Mouse (Mus musculus) cerebellum, adult 11 months (tissue): Measurements from ENCODE around the gene Usp20.

Experiments
- DNase-seq: peaks from one replicate; pipeline ENCODE4 v3.0.0; 2022

The Usp20 gene

DNA sequence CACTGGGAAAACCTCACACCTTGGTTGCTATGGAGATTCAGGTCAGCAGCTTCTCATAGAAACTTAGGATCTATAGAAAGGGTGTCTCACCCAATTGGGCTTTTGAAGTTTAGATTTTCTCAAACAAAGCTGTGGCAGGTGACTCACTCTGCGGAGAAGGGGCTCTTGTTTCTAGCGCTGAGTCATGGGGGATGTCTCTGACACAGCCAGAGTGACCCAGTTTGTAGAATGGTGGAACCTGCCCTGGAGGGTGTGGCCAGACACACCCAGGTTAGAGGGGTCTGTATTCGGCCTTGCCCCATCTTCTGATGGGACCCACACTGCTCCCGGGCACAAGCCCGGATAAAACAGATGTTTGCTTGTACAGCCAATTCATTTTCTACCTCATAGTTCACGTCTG lies 60.8 kb downstream of the Usp20 start:
- DNase-seq: no peak

DNA sequence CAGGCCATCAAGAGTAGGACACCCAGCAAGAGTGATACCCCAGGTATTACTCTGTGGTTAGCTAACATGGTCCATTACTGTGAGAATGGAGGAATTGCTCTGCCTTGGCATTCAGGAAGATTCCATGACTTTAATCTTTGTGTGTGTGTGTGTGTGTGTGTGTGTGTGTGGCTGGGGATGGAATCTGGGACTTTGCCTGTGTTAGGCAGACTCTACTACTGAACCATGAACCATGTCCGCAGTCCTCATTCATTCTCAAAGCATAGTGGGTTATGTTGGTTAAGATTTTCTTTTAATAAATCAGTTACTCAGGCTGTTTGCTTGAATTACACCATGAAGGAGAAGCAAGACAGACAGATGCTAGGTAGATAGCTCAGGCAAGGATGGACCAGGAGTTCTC lies 61.8 kb downstream of the Usp20 start:
- DNase-seq: no peak

DNA sequence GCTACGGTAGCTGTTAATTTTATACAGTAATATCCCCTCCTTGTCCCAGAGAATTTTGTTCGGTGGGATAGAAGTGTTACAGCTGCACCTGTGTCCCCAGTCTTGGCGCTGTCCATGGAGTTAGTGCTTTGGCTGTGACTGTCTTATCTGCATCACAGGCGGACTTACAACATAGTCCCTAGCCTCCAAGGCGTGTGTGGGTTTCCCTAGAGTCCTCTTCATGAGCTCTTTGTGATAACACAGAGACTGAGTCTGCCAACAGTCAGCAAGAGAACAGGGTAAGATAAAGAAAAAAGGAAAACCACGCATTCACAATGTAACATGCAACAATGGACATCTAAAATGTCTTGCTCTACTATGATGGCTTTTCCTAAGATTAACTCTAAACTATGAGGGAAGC lies 66.0 kb downstream of the Usp20 start:
- no peak for DNase-seq

DNA sequence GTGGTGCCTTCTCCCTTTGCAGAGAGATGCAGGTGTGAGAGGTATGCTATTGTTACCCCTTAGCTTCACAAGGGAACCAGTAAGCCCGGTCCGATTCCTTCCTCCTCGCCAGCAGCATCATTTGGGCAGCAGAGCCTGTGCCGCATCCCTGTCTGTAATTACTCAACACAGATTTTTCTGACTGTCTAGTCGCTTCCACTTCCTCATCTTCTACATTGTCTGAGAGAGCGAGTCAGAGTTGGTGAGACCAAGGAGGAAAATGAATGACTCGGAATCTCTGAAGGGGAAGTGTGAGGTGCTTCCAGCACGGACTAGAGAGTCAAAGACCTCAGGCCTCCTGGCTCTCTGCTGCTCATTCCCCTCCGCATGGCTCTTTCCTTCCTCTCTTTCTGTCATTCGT lies 70.4 kb downstream of the Usp20 start:
- DNase-seq: no peak

DNA sequence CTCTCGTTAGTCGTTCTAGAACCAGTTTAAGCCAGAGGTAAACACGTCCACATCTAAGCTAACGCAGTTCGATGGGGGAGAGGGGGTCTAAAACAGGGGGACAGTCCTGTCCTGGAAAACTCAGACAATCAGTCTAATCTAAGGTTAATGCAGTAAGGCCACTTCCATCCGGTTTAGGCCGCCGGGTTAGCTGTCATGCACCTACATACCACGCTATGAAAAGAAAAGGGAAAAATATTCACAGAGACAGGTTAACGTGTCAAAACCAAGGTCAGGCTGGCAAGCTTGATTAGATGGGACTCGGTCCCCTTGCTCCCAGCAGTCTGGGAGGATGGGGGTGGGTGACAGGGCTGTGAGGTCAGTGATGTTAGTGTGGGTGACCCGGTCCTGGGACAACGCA lies 71.3 kb downstream of the Usp20 start:
- DNase-seq: no peak

DNA sequence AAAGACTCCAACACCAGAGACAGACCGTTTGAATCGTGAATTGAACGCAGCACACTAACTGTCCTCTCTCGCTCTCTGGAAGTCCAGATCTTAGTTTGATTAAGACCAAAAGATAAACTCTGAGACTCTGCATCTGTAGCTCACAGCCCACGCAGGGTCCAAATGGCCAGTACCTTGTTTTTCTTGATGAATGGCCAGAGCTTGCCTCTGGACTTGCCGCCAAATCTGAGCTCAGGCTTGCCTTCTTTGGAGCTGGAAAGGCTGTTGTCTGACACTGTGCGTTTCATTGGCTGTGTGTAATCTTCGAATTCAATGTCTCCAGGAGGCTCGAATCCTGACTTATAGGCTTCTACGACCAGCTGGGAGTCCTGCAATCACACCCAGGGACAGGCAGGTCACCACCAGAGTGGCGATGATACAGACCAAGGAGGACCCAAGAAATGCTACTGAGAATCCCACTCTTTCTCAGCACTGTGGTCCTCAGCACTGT lies 71.8 kb downstream of the Usp20 start:
- DNase-seq: no peak

DNA sequence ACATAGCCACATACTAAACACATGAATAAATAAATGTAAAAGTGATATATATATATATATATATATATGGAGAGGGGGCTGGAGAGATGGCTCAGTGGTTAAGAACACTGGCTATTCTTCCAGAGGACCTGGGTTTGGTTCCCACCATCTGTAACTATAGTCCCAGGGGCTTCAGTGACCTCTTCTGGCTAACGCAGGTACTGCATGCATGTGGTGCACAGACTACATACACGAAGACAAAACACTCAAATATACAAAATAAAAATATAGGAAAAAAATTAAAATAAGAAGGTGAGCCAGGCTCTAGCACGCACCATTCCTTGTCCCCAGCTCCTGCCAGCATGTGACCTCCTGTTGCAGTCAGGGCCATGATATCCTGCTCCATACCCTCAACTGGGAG lies 74.0 kb downstream of the Usp20 start:
- no peak for DNase-seq

DNA sequence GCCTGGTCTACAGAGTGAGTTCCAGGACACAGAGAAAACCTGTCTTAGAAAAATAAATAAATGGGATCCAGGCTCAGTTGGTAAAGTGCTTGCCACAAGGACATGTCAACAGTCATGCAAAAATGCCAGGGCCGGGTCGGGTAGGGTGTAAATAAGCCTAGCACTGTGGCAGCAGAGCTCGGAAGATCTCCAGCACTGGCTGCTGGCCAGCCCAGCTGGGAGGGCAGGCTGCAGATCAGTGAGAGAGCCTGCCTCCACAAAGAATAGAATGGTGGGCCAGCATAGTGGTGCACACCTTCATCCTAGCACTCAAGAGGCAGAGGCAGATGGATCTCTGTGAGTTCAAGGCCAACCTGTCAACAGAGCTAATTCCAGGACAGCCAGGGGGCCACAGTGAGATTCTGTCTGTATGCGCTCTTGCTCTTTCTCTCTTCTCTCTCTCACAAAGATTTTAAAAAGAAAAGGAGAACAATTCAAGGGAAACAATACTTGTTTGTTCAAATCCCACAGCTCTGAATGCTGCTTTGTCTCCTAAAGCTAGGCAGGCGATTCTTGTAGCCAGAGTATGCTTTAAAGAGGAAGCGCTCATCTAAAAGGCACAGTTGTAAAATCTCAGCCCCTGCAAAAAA lies 75.6 kb downstream of the Usp20 start:
- DNase-seq: peak; percentile 74

DNA sequence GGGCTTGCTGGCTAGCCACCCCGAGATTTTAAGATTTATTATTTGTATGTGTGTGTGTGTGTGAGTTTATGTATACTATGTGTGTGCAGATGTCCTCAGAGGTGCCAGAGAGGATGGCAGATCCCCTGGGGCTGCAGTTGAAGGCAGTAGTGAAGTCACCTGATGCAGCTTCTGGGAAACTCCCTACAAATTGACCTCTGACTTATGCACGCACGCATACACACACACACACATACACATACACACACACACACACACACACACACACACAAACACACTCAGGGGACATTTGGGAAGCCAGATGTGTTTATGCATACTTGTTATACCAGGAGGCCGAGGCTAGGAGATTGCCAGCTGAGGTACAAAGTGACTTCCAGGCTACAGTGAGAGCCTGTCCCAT lies 76.4 kb downstream of the Usp20 start:
- no peak for DNase-seq

DNA sequence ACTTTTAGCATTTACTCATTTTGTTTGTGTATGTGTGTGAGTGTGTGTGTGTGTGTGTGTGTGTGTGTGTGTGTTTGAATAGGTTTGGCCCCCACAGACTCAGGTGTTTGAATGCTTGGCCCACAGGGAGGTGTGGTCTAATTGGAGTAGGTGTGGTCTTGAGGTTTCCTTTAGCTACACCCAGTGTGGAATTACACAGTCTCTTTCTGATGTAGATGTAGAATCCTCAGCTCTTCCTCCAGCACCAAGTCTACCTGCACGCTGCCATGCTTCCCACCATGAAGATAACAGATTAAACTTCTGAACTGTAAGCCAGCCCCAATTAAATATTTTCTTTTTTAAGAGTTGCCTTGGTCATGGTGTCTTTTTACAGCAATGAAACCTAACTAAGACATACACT lies 78.2 kb downstream of the Usp20 start:
- DNase-seq: no peak

DNA sequence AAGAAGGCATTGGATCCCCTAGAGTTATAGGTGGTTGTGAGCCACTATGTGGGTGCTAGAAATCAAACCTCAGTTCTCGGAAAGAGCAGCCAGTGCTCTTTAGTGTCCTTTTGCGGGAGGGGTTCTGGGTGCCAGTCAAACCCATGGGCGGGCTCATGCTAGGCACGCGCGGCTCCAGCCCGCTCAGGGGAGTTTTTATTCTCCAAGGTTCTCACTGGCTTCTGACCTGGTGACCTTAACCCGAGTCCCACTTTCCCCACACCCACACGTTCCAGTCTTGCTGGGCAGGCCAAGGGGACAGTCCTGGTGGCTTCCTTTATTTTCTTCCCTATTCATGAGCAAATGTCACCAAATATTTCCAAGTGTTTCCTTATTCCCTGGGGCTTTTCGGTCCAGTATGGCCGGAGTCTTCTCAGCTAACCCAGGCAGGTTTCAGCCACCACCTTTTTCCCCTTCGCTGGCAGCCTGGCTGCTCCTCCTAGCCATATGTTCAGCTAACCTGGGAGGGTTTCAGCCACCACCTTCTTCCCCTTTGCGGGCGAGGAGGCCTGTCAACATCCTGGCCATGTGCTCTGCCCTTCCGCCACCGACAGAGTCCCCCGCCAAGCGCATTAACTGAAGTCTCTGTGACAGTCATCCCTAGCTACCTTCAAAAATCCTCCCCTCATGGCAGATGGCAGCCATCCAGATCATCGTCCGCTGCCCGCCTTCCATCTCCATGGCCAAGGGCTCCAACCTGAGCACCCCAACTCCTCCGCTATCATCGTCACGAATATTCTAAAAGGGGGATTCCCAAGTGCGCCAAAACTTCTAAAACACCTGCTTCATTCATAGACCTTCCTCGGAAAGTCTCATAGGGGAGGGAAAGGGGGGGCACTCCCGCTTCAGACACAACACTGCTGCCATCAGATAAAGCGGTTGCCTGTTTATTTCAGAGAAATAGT lies 79.0 kb downstream of the Usp20 start:
- peak; percentile 92 for DNase-seq

DNA sequence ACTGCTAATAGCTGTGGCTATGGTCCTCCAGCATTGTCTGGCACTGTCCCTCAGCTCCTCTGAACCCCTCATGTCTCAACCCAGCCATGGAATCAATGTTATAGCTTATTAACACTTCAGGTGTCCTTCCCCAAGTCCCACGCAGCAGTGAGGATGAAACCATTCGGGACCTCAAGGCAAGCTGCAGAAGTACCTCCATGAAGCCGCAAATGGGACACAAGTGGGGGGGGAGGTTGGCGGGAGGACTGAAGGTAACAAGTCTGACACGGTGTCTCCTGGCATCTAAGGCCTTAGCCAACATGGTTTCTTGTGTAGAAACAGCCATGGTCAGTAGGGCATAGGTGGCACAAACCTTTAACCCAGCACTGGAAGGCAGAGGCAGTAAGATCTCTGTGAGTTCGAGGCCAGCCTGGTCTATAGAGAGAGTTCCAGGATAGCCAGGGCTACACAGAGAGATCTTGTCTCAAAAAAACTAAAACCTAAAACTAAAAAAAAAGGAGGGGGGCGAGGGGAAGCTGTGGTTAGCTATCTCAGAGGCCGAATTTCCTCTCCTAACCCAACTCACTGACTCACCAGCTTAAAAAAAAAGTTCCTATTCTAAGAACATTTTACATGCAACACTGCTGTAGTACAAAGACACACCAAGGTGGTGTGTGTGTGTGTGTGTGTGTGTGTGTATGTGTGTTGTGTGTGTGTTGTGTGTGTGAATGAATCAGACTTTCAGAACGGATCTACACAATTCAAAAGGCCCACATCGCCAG lies 80.0 kb downstream of the Usp20 start:
- DNase-seq: no peak

DNA sequence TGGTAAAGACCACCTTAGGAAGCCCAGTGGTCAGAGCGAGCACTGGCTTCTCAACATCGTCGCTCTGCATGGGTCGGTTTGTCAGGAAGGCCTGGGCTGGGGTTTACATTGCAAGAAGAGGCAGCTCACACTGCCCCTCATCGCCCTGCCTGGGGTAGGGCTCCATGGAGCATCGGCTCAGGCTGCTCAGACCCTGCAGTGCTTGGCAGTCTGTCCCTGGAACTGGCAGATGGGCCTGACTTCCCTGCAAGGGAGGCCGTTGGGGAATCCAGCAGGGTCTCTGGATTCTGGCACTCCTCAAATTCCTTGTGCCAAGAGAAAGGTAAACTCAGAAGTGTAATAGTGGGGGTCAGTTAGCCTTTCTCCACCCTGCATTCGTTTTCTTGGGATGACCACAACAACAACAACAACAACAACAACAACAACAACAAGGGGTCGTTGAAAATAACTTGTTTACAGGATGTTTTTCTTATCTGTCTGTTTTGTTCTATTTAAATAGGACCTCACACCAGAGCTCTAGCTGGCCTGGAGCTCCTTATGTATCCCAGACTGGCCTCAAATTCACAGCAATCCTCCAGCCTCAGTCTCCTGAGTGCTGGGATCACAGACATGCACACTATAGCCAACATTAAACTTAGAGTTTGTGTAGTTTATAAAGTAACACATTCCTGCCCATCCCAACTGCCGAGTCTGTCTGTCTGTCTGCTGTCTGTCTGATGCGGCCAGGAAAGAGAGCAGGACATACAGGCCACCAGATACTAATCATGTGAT lies 84.1 kb downstream of the Usp20 start:
- peak; percentile 91 for DNase-seq

DNA sequence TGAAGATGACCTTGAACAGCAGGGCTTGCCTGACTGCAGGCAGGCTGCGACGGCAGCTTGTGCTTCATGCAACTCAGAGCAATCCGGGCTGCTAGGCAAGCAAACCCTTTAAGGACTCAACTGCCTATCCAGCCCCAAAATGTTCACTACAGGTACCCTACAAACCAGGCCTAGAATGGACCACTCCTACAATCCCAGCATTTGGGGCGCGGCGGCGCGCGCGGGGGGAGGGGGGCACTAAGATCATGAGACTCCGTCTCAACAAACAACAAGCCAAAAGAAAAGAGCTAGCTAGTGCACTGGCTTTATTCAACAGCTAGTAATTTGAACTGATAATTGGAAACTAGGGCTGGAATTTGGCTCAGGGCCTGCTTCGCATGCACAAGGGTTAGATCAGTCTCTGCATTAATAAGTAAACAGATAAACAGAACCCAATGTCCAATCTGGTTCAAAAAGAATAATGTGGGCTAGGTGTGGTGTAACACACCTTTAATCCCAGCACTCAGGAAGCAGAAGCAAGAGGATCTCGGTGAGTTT lies 85.0 kb downstream of the Usp20 start:
- DNase-seq: no peak

DNA sequence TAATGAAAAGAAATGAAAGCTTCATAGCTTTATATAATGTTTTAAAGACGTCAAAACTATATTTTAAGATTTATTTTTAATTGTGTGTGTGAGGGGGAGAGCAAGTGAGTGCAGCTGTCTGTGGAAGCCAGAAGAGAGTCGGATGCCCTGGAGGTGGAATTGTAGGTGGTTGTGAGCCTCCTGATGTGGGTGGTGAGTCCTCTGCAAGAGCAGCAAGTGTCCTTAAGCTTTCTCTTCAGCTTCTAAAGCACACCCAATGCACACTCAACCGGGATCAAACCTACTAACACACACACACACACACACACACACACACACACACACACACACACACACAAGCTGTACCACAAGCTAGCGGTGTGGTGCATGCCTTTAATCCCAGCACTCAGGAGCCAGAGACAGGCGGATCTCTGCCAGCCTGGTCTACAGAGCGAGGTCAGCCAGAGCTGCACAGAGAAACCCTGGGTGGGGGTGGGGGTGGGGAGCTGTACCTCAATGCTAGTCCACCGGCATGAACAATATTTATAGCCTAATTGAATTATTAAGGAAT lies 85.7 kb downstream of the Usp20 start:
- DNase-seq: no peak

DNA sequence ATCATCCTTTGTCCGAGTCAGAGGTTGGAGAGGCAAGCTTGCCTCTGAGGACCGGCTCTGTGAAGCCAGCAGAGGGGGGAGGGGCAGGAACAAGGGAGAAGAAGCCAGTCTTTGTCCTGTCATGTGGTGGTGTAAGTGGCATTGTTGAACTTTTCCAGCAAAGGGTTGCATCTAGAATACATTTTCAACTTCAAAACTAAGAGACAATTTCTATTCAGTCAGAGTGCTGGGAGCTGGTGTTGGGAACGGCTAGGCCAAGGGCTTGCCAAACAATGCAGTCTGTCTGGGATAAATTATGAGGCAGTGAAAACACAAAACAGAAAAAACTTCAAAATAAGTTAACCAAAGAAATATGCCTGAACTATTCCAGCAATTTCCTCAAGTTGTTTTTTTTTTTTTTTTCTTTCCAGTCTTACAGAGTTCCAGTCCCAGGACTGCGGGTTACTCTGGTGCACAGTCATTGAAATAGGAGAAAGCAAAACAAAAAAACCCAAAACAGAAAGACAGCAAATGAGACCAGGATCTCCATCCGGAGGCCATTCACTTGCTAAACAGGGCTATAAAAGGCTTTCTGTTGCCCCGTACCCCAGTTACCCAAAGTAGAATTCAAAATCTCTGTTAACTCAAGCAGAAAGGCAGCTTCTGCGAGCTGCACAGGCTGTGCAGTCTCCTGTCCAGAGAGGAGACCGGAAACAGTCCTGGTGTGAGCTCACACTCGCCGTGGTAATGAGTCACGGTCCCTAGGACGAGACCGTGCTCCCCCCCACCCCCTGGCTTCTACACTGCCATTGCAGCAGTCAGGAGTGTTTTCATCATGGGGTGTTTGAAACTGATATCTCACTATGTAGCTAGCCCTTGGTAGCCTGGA lies 86.4 kb downstream of the Usp20 start:
- peak; percentile 53 for DNase-seq

DNA sequence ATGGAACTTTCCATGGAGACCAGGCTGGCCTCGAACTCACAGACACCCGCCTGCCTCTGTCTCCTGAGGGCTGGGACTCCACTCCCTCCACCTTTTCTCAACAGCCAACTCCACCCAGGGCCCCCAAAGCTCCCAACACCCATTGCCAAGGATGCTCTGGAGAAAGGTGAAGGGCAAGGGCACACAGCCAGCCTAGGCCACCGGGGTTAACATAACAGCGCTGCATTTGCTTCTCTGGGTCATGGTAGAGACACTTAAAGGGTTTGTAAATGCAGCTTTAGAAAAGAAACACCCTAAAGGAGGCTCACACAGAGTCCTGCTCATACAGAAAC lies 87.0 kb downstream of the Usp20 start:
- no peak for DNase-seq

DNA sequence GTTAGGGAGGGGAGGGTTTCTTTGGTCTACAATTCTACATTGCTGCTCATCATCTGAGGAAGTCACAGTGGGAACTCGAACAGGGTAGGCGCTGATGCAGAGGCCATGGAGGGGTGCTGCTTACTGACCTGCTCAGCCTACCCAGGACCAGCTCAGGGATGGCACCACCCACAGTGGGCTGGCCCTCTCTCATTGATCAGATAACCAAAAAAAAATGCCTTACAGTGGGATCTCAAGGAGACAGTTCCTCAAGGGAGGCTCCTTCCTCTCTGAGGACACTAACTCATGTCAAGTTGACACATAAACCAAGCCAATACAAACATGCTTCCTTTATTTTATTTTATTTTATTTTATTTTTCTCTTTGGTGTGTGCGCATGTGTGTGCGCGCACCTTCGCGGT lies 87.4 kb downstream of the Usp20 start:
- no peak for DNase-seq
